Mouse (Mus musculus) erythroblast, adult 5-6 weeks (primary cell): ENCODE data around the gene Eif1ad. TPM values are rescaled to one million over a fixed set of nuclear protein-coding genes. Genes with fewer than 3 reads are reported as not detected.

Source experiments
- ATAC-seq: replicated peaks from 2 replicates; pipeline ENCODE4 v1.8.0; 2016; ENCODE audit warnings: moderate number of reproducible peaks, mild to moderate bottlenecking, moderate TSS enrichment, inconsistent platforms; ENCODE audit not compliant: poor library complexity, low FRiP score, severe bottlenecking
- total RNA-seq, 2 experiments: library from RNA; stranded (forward) in 1 of 2; stranded (reverse) in 1 of 2; fragments of 150-400 nt in 1 of 2; fragments of 200-764, 138-1000 nt in 1 of 2; gene quantifications; 2 replicates each; pipeline versions ENCODE4 v1.2.3 to v1.2.4; 2015 to 2017; ENCODE audit warnings: low replicate concordance in 2 of 2

The Eif1ad gene
- total RNA-seq, 2 experiments from 2014 or later: 7.3 to 14.7 TPM

DNA sequence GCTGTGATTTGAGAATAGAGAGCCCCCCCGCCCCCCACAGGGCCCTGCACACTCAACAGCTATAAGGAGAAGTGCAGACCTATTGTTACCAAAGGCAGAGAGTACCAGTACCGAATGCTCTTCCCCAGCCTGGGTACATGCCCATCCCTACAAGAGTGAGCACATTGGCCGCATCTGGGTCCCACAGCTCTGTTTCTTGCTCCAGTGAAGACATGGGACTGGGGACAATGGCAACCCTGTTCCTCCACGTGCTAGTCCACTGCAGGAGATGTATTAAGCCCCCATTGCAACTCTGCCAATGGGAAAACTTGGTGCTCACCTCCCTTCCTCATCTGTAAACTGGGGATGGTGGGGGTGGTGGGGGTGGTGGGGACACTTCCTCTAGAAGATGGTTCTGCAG lies 47.3 kb downstream of the Eif1ad start:
- ATAC-seq: no peak

DNA sequence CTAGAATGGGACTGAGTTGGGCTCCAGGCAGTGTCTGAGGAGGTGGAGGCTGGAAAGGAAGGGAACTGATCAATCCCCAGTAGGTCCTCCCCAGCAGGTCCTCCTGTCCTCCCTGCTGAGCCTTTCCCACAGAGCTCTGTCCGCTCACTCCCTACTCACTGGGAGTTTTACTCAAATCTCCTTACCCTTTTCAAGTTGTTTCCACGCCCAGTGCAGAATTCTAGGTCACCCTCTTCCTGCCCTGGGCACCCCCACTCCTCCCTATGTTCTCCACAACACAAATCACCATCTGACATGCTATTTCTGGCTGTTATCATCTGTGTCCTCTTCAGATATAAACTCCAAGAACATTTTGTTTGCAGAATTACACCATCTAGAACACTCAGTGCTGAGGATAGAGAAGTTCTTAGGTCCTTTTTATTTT lies 48.0 kb downstream of the Eif1ad start:
- no peak for ATAC-seq

DNA sequence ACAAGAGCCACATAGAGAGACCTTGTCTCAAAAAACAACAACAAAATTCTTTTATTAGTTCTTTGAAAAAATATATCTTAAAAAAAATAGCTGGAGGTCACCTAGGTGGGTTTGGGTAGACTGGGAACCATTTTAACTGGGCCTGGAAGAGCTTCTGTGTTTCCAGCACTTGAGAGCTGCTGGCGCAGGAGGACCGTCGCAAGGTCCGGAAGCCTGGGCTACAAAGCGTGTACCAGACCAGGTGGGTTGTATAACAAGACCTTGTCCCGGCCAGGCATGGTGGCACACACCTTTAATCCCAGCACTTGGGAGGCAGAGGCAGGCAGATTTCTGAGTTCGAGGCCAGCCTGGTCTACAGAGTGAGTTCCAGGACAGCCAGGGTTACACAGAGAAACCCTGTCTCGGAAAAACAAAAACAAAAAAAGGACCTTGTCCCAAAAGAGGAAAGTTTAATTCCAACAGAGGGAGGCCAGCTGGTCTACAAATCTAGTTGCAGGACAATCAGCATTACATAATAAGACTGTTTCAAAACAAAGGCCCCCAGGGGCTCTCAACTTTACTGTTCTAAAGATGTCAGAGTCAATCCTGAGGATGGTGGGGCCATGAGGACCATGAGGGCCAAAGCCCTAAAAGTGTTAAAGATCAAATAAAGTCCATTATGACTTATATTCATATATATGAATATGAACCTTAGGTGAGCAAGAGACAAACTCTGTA lies 52.4 kb downstream of the Eif1ad start:
- no peak for ATAC-seq

DNA sequence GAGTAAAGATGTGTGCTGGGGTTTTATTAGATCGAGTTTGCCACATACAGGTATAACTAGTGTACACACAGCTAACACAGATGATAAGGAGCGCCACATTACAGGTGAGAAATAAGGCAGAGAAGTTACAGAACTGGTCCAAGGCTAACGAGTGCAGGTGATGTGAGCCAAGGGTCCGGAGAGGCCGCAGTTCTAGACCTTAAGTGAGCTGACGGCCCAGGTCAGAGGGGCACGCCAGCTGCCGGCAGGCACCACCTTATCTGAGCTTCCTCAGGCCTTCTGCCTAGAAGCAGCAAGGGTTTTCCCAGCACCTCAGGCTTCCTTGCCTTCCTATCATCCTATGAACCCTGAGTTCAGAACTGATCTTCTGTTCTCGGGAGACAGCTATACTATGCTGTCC lies 53.1 kb downstream of the Eif1ad start:
- no peak for ATAC-seq

DNA sequence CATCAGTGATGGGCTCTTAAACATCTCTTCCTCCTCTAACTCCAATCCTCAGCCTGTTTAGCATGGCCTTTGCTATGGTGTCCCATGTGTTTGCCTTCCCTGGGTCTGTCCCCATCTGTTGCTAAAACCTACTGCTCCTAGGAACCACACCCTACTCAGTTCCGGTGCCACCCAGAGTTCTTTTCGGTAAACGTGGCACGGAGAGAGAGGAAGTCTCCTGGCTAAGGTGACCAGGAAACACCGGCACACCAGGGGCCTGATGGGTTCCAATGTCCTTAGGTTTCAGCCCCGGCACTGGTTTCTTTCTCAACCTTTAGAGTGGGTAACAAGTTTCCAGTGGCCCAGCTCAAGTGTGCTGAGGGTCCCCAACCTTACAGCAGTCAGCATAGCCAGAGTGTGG lies 54.0 kb downstream of the Eif1ad start:
- no peak for ATAC-seq

Other genes starting within 250 kb of the Eif1ad start
- 4.2 TPM in 1 of 2 replicates, not detected in the other for gene Klc2, start 248.2 kb upstream of the Eif1ad start, total RNA-seq (2015; ENCODE audit: low replicate concordance)
- gene Klc2, start 248.2 kb upstream of the Eif1ad start, total RNA-seq (2017; ENCODE audit: low replicate concordance): 1.4 TPM in 1 of 2 replicates, not detected in the other
- gene Pacs1, start 93.6 kb upstream of the Eif1ad start, total RNA-seq (2015; ENCODE audit: low replicate concordance): 7.7 and 8.1 TPM in 2 replicates
- 5.3 and 7.0 TPM in 2 replicates for gene Pacs1, start 93.6 kb upstream of the Eif1ad start, total RNA-seq (2017; ENCODE audit: low replicate concordance)
- gene Sf3b2, start 71.3 kb upstream of the Eif1ad start, total RNA-seq (2015; ENCODE audit: low replicate concordance): 38.5 and 55.0 TPM in 2 replicates
- gene Sf3b2, start 71.3 kb upstream of the Eif1ad start, total RNA-seq (2017; ENCODE audit: low replicate concordance): 59.6 and 76.3 TPM in 2 replicates
- gene Gal3st3, start 68.4 kb upstream of the Eif1ad start, total RNA-seq (2015; ENCODE audit: low replicate concordance): not detected in 2 replicates
- gene Gal3st3, start 68.4 kb upstream of the Eif1ad start, total RNA-seq (2017; ENCODE audit: low replicate concordance): not detected in 2 replicates
- not detected in 2 replicates for gene Catsper1, start 31.0 kb upstream of the Eif1ad start, total RNA-seq (2015; ENCODE audit: low replicate concordance)
- not detected in 2 replicates for gene Catsper1, start 31.0 kb upstream of the Eif1ad start, total RNA-seq (2017; ENCODE audit: low replicate concordance)
- gene Cst6, start 17.2 kb upstream of the Eif1ad start, total RNA-seq (2015; ENCODE audit: low replicate concordance): not detected in 2 replicates
- gene Cst6, start 17.2 kb upstream of the Eif1ad start, total RNA-seq (2017; ENCODE audit: low replicate concordance): not detected in 2 replicates
- gene Banf1, start 427 bp downstream of the Eif1ad start, total RNA-seq (2015; ENCODE audit: low replicate concordance): 77.5 and 144 TPM in 2 replicates
- gene Banf1, start 427 bp downstream of the Eif1ad start, total RNA-seq (2017; ENCODE audit: low replicate concordance): 5.9 and 14.1 TPM in 2 replicates
- gene Sart1, start 22.0 kb downstream of the Eif1ad start, total RNA-seq (2015; ENCODE audit: low replicate concordance): 28.4 and 63.2 TPM in 2 replicates
- 28.5 and 48.2 TPM in 2 replicates for gene Sart1, start 22.0 kb downstream of the Eif1ad start, total RNA-seq (2017; ENCODE audit: low replicate concordance)
- gene Tsga10ip, start 35.8 kb downstream of the Eif1ad start, total RNA-seq (2015; ENCODE audit: low replicate concordance): 2.5 TPM in 1 of 2 replicates, not detected in the other
- gene Tsga10ip, start 35.8 kb downstream of the Eif1ad start, total RNA-seq (2017; ENCODE audit: low replicate concordance): not detected in 2 replicates
- 15.0 and 32.4 TPM in 2 replicates for gene Drap1, start 58.2 kb downstream of the Eif1ad start, total RNA-seq (2015; ENCODE audit: low replicate concordance)
- gene Drap1, start 58.2 kb downstream of the Eif1ad start, total RNA-seq (2017; ENCODE audit: low replicate concordance): 15.8 and 18.0 TPM in 2 replicates
- gene AI837181, start 58.4 kb downstream of the Eif1ad start, total RNA-seq (2015; ENCODE audit: low replicate concordance): 14.8 and 16.1 TPM in 2 replicates
- 5.3 and 7.7 TPM in 2 replicates for gene AI837181, start 58.4 kb downstream of the Eif1ad start, total RNA-seq (2017; ENCODE audit: low replicate concordance)
- gene Fosl1, start 80.8 kb downstream of the Eif1ad start, total RNA-seq (2015; ENCODE audit: low replicate concordance): 0.42 TPM in 1 of 2 replicates, not detected in the other
- gene Fosl1, start 80.8 kb downstream of the Eif1ad start, total RNA-seq (2017; ENCODE audit: low replicate concordance): not detected in 2 replicates
- gene Ccdc85b, start 91.2 kb downstream of the Eif1ad start, total RNA-seq (2015; ENCODE audit: low replicate concordance): 0.38 TPM in 1 of 2 replicates, not detected in the other
- 0.14 and 0.17 TPM in 2 replicates for gene Ccdc85b, start 91.2 kb downstream of the Eif1ad start, total RNA-seq (2017; ENCODE audit: low replicate concordance)
- 13.2 and 15.2 TPM in 2 replicates for gene Fibp, start 93.9 kb downstream of the Eif1ad start, total RNA-seq (2015; ENCODE audit: low replicate concordance)
- gene Fibp, start 93.9 kb downstream of the Eif1ad start, total RNA-seq (2017; ENCODE audit: low replicate concordance): 17.6 and 19.0 TPM in 2 replicates
- not detected in 2 replicates for gene Ctsw, start 101.8 kb downstream of the Eif1ad start, total RNA-seq (2015; ENCODE audit: low replicate concordance)
- gene Ctsw, start 101.8 kb downstream of the Eif1ad start, total RNA-seq (2017; ENCODE audit: low replicate concordance): not detected in 2 replicates
- gene Efemp2, start 107.2 kb downstream of the Eif1ad start, total RNA-seq (2015; ENCODE audit: low replicate concordance): not detected in 2 replicates
- 3.4 TPM in 1 of 2 replicates, not detected in the other for gene Efemp2, start 107.2 kb downstream of the Eif1ad start, total RNA-seq (2017; ENCODE audit: low replicate concordance)
- gene Mus81, start 121.7 kb downstream of the Eif1ad start, total RNA-seq (2015; ENCODE audit: low replicate concordance): 12.5 and 18.6 TPM in 2 replicates
- gene Mus81, start 121.7 kb downstream of the Eif1ad start, total RNA-seq (2017; ENCODE audit: low replicate concordance): 1.8 and 8.3 TPM in 2 replicates
- gene Cfl1, start 123.7 kb downstream of the Eif1ad start, total RNA-seq (2015; ENCODE audit: low replicate concordance): 516 and 540 TPM in 2 replicates
- gene Cfl1, start 123.7 kb downstream of the Eif1ad start, total RNA-seq (2017; ENCODE audit: low replicate concordance): 293 and 380 TPM in 2 replicates
- gene 1700020D05Rik, start 137.0 kb downstream of the Eif1ad start, total RNA-seq (2015; ENCODE audit: low replicate concordance): not detected in 2 replicates
- 1.1 and 1.3 TPM in 2 replicates for gene 1700020D05Rik, start 137.0 kb downstream of the Eif1ad start, total RNA-seq (2017; ENCODE audit: low replicate concordance)
- gene Snx32, start 143.8 kb downstream of the Eif1ad start, total RNA-seq (2015; ENCODE audit: low replicate concordance): 1.9 and 2.9 TPM in 2 replicates
- gene Snx32, start 143.8 kb downstream of the Eif1ad start, total RNA-seq (2017; ENCODE audit: low replicate concordance): 11.7 and 13.4 TPM in 2 replicates
- not detected in 2 replicates for gene Ovol1, start 193.9 kb downstream of the Eif1ad start, total RNA-seq (2015; ENCODE audit: low replicate concordance)
- not detected in 2 replicates for gene Ovol1, start 193.9 kb downstream of the Eif1ad start, total RNA-seq (2017; ENCODE audit: low replicate concordance)
- 2.9 and 5.2 TPM in 2 replicates for gene Ap5b1, start 201.3 kb downstream of the Eif1ad start, total RNA-seq (2015; ENCODE audit: low replicate concordance)
- gene Ap5b1, start 201.3 kb downstream of the Eif1ad start, total RNA-seq (2017; ENCODE audit: low replicate concordance): 1.8 and 4.7 TPM in 2 replicates
- gene Rnaseh2c, start 235.1 kb downstream of the Eif1ad start, total RNA-seq (2015; ENCODE audit: low replicate concordance): 14.4 and 52.2 TPM in 2 replicates
- 19.3 and 79.3 TPM in 2 replicates for gene Rnaseh2c, start 235.1 kb downstream of the Eif1ad start, total RNA-seq (2017; ENCODE audit: low replicate concordance)
- 8.2 and 11.3 TPM in 2 replicates for gene Kat5, start 243.5 kb downstream of the Eif1ad start, total RNA-seq (2015; ENCODE audit: low replicate concordance)
- gene Kat5, start 243.5 kb downstream of the Eif1ad start, total RNA-seq (2017; ENCODE audit: low replicate concordance): 22.0 and 28.9 TPM in 2 replicates